Mouse (Mus musculus): ENCODE data around the gene Krt87. TPM values are rescaled to one million over a fixed set of nuclear protein-coding genes. Genes with fewer than 3 reads are reported as not detected.
A peak's percentile ranks its signal among the peaks of the same experiment; 100 is the strongest.

Gene Krt87
- polyA plus RNA-seq, 1 experiment from 2014 or later, result 0.06 TPM

GRCm38 (mm10) chr15:101463651-101464050 is 25.0 kb upstream of the Krt87 start, which contains the start of gene Krt81:
Gene Krt81 (minus strand): TSS chr15:101463751.
- no peaks in the 10 kb centered on the region for H3K27me3 ChIP-seq (ENCODE audit: insufficient read depth, low read length)
- no peak within 1 kb of the TSS for H3K9ac ChIP-seq (replicated peaks; ENCODE audit: low read length)
- H3K4me2 ChIP-seq (replicated peaks; ENCODE audit: low read depth, low read length), result no peak within 1 kb of the TSS
- H3K36me3 ChIP-seq (ENCODE audit: insufficient read depth, low read length), result no peaks in the 10 kb centered on the region
- no peak within 1 kb of the TSS for H3K27ac ChIP-seq (ENCODE audit: low read length)
- H3K4me1 ChIP-seq (ENCODE audit: insufficient read depth, low read length), result no peaks in the 10 kb centered on the region
- no peaks in the 10 kb centered on the region for H3K9me3 ChIP-seq (ENCODE audit: low read length)
- H3K4me3 ChIP-seq (ENCODE audit: low read length), result no peak within 1 kb of the TSS
- WGBS, result 78% methylated on average over 13 of the region's 13 CpGs
- ATAC-seq (ENCODE audit: low FRiP score, low TSS enrichment), result no peak

DNA sequence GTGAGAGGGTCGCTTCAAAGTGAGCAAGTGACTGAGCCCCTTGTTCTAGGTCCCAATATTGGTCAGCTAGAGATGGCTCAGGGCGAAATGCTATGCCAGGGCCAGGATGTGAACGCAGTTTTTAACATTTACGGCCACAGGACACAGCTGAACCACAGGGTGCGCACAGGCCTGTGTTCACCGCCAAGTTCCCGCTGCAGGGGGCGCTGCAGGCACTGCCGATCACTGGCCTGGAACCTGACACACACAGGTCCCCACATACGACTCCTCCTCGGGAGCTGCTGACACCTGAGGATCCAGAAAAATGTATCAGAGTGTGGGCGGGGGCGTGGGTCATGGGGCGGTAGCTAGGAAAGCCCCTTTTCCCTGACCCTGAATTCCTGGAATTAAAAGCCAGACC is 20.7 kb upstream of the Krt87 start:
- Histone ChIP-seq H3K27me3 (ENCODE audit: insufficient read depth, low read length) (no peaks in the 10 kb centered on the region), H3K36me3 (ENCODE audit: insufficient read depth, low read length) (no peaks in the 10 kb centered on the region), H3K27ac (ENCODE audit: low read length) (no peak overlapping the region), H3K9me3 (ENCODE audit: low read length) (peaks cover 3% of the 10 kb centered on the region; the same call in 1 of the 2 replicates), H3K9ac (replicated peaks; ENCODE audit: low read length) (no peak overlapping the region), H3K4me3 (ENCODE audit: low read length) (no peak overlapping the region), H3K4me2 (replicated peaks; ENCODE audit: low read depth, low read length) (no peak overlapping the region), H3K4me1 (ENCODE audit: insufficient read depth, low read length) (no peaks in the 10 kb centered on the region)
- ATAC-seq (ENCODE audit: low FRiP score, low TSS enrichment), result no peak
- WGBS, result 65% methylated on average over 14 of the region's 14 CpGs

- Histone ChIP-seq H3K9me3 (ENCODE audit: low read length) (peaks cover 3% of the 10 kb centered on the region; the same call in 1 of the 2 replicates), H3K27me3 (ENCODE audit: insufficient read depth, low read length) (no peaks in the 10 kb centered on the region), H3K4me1 (ENCODE audit: insufficient read depth, low read length) (no peaks in the 10 kb centered on the region), H3K9ac (replicated peaks; ENCODE audit: low read length) (no peak overlapping the region), H3K27ac (ENCODE audit: low read length) (no peak overlapping the region), H3K4me2 (replicated peaks; ENCODE audit: low read depth, low read length) (no peak overlapping the region), H3K36me3 (ENCODE audit: insufficient read depth, low read length) (no peaks in the 10 kb centered on the region), H3K4me3 (ENCODE audit: low read length) (no peak overlapping the region)
- no peak for ATAC-seq (ENCODE audit: low FRiP score, low TSS enrichment)
- 52% methylated on average over 16 of the region's 16 CpGs for WGBS
Observed at GRCm38 (mm10) chr15:101458361-101458930, 19.8 kb upstream of the Krt87 start.

GRCm38 (mm10) chr15:101455891-101456290 is 17.3 kb upstream of the Krt87 start:
- H3K36me3 ChIP-seq (ENCODE audit: insufficient read depth, low read length), result no peaks in the 10 kb centered on the region
- H3K27me3 ChIP-seq (ENCODE audit: insufficient read depth, low read length), result no peaks in the 10 kb centered on the region
- no peak overlapping the region for H3K9ac ChIP-seq (replicated peaks; ENCODE audit: low read length)
- H3K9me3 ChIP-seq (ENCODE audit: low read length), result peaks cover 3% of the 10 kb centered on the region; the same call in 1 of the 2 replicates
- WGBS, result 93% methylated on average over 6 of the region's 6 CpGs
- no peak overlapping the region for H3K27ac ChIP-seq (ENCODE audit: low read length)
- no peak overlapping the region for H3K4me3 ChIP-seq (ENCODE audit: low read length)
- no peaks in the 10 kb centered on the region for H3K4me1 ChIP-seq (ENCODE audit: insufficient read depth, low read length)
- no peak for ATAC-seq (ENCODE audit: low FRiP score, low TSS enrichment)
- H3K4me2 ChIP-seq (replicated peaks; ENCODE audit: low read depth, low read length), result no peak overlapping the region

- Histone ChIP-seq H3K9ac (replicated peaks; ENCODE audit: low read length) (no peak overlapping the region), H3K4me2 (replicated peaks; ENCODE audit: low read depth, low read length) (no peak overlapping the region), H3K4me1 (ENCODE audit: insufficient read depth, low read length) (no peaks in the 10 kb centered on the region), H3K4me3 (ENCODE audit: low read length) (no peak overlapping the region), H3K9me3 (ENCODE audit: low read length) (peaks cover 3% of the 10 kb centered on the region; the same call in 1 of the 2 replicates), H3K36me3 (ENCODE audit: insufficient read depth, low read length) (no peaks in the 10 kb centered on the region), H3K27me3 (ENCODE audit: insufficient read depth, low read length) (no peaks in the 10 kb centered on the region), H3K27ac (ENCODE audit: low read length) (no peak overlapping the region)
- no peak for ATAC-seq (ENCODE audit: low FRiP score, low TSS enrichment)
- 62% methylated on average over 2 of the region's 2 CpGs for WGBS
Observed at GRCm38 (mm10) chr15:101455292-101455691, 16.7 kb upstream of the Krt87 start.

DNA sequence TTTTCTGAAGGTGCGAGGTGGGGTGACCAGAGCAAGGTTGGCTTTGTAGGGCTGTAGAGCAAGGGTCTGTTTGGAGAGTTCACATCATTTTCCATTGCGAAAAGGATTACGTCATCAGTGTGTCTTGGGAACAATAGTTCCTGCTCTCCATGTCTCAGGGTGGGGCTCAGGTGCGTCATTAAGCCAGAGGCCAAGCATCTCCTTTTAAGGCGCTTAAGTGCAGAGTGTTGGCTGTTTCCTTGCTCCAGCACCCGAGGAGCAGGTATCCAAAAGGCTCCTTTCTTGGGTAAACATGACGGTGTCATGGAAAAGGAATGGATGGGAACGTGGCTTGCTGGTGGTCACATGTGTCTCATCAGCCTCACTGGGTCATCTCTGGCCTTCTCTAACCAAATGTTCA is 16.2 kb upstream of the Krt87 start:
- Histone ChIP-seq H3K27me3 (ENCODE audit: insufficient read depth, low read length) (no peaks in the 10 kb centered on the region), H3K27ac (ENCODE audit: low read length) (no peak overlapping the region), H3K36me3 (ENCODE audit: insufficient read depth, low read length) (no peaks in the 10 kb centered on the region), H3K9me3 (ENCODE audit: low read length) (peaks cover 3% of the 10 kb centered on the region; the same call in 1 of the 2 replicates), H3K4me1 (ENCODE audit: insufficient read depth, low read length) (no peaks in the 10 kb centered on the region), H3K4me3 (ENCODE audit: low read length) (no peak overlapping the region), H3K9ac (replicated peaks; ENCODE audit: low read length) (no peak overlapping the region), H3K4me2 (replicated peaks; ENCODE audit: low read depth, low read length) (no peak overlapping the region)
- ATAC-seq (ENCODE audit: low FRiP score, low TSS enrichment), result no peak
- 87% methylated on average over 8 of the region's 8 CpGs for WGBS

DNA sequence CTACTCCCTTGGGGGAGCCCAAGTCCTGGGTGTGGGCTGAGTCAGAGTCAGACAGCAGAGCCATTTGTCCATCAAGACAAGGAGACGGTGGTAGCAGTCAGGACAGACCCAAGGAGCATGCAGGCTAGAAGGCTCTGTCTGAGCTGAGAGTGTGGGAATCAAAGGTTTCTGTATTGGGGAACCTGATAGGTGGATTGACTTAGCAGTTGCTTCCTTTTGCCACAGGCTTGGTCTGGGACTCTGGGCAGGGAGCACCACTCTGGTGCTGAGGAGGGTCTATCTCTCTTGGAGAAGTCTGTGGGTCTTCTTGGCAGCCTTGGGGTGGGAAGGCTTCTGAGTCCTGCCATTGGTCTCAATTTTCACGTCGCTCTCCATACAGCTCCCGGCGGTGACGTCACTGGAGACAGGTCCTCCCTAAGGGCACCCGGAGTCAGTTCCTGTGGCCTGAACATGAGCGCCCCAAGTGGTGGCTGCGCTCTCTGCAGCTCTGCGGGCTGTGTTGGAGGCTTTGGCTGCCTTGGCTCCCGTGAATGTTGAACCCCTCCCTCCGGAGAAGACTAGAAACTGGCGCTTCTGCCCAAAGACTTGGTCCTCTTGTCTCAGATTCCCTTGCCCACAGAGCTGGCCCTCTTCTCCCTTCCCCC is 14.6 kb upstream of the Krt87 start:
- Histone ChIP-seq H3K9ac (replicated peaks; ENCODE audit: low read length) (no peak overlapping the region), H3K4me1 (ENCODE audit: insufficient read depth, low read length) (no peaks in the 10 kb centered on the region), H3K4me3 (ENCODE audit: low read length) (no peak overlapping the region), H3K9me3 (ENCODE audit: low read length) (peaks cover 3% of the 10 kb centered on the region; the same call in 1 of the 2 replicates), H3K36me3 (ENCODE audit: insufficient read depth, low read length) (no peaks in the 10 kb centered on the region), H3K4me2 (replicated peaks; ENCODE audit: low read depth, low read length) (no peak overlapping the region), H3K27me3 (ENCODE audit: insufficient read depth, low read length) (no peaks in the 10 kb centered on the region), H3K27ac (ENCODE audit: low read length) (no peak overlapping the region)
- WGBS, result 7% methylated on average over 13 of the region's 13 CpGs
- peak; percentile 51; the same call in 1 of the 2 replicates for ATAC-seq (ENCODE audit: low FRiP score, low TSS enrichment)

DNA sequence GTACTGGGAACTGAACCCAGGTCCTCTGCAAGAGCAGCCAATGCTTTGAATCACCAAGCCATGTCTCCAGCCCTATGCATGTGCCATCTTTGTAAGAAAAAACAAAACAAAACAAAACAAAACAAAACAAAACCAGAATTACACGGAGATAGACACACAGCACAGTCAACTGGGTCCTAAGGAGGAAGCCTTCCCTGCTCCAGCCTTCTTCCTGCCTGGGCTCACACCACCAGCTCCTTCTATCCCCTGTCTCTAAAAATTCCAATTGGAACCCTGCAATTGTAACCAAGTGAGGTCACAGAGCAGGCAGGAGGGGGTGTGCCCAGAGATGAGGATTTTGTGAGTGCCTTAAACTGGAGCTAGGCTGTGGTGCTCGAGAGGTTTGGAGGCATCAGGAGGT is 8.8 kb upstream of the Krt87 start, which contains the start of gene Krt88:
Gene Krt88, plus strand, starts transcription at position 301 of the 400 bp plus-strand sequence.
- Histone ChIP-seq H3K4me3 (ENCODE audit: low read length) (no peak within 1 kb of the TSS), H3K4me1 (ENCODE audit: insufficient read depth, low read length) (no peaks in the 10 kb centered on the region)
- 63% methylated on average over 2 of the region's 2 CpGs for WGBS

DNA sequence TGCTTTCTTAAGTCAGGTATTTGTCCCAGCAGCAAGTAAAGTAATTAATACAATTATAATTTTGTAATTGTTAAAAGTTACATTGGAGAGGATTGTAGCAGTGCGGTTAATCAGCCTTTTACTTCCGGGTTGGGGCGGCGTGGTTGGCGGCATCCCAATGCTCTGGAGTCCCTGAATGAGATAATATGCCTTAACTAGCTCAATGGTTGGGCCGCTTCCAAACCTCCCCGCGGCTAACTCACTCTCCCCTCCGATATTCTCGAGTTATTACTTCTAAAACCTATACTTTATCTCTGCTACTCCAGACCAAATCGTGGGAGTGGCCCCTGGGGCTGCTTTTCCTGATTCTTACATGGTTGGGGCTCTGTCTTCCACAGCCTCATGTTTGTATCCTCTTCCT is 8.0 kb upstream of the Krt87 start:
- Histone ChIP-seq H3K9me3 (ENCODE audit: low read length) (no peaks in the 10 kb centered on the region), H3K27me3 (ENCODE audit: insufficient read depth, low read length) (no peaks in the 10 kb centered on the region), H3K9ac (replicated peaks; ENCODE audit: low read length) (no peak overlapping the region), H3K4me1 (ENCODE audit: insufficient read depth, low read length) (no peaks in the 10 kb centered on the region), H3K4me2 (replicated peaks; ENCODE audit: low read depth, low read length) (no peak overlapping the region), H3K36me3 (ENCODE audit: insufficient read depth, low read length) (no peaks in the 10 kb centered on the region), H3K27ac (ENCODE audit: low read length) (no peak overlapping the region), H3K4me3 (ENCODE audit: low read length) (no peak overlapping the region)
- ATAC-seq (ENCODE audit: low FRiP score, low TSS enrichment), result no peak
- WGBS, result 70% methylated on average over 11 of the region's 11 CpGs

More for the DNA sequence above, 8.8 kb upstream of the Krt87 start, which contains the start of gene Krt88:
- ATAC-seq (ENCODE audit: low FRiP score, low TSS enrichment), result no peak
- H3K9me3 ChIP-seq (ENCODE audit: low read length), result no peaks in the 10 kb centered on the region
- H3K27ac ChIP-seq (ENCODE audit: low read length), result no peak within 1 kb of the TSS
- H3K4me2 ChIP-seq (replicated peaks; ENCODE audit: low read depth, low read length), result no peak within 1 kb of the TSS
- H3K27me3 ChIP-seq (ENCODE audit: insufficient read depth, low read length), result no peaks in the 10 kb centered on the region
- no peak within 1 kb of the TSS for H3K9ac ChIP-seq (replicated peaks; ENCODE audit: low read length)
- H3K36me3 ChIP-seq (ENCODE audit: insufficient read depth, low read length), result no peaks in the 10 kb centered on the region

GRCm38 (mm10) chr15:101440837-101441236 is 2.2 kb upstream of the Krt87 start:
- 71% methylated on average over 4 of the region's 4 CpGs for WGBS
- Histone ChIP-seq H3K4me1 (ENCODE audit: insufficient read depth, low read length) (no peaks in the 10 kb centered on the region; the same call in 1 of the 2 replicates), H3K4me3 (ENCODE audit: low read length) (no peak overlapping the region), H3K9me3 (ENCODE audit: low read length) (no peaks in the 10 kb centered on the region), H3K9ac (replicated peaks; ENCODE audit: low read length) (no peak overlapping the region), H3K27me3 (ENCODE audit: insufficient read depth, low read length) (peaks cover 28% of the 10 kb centered on the region), H3K27ac (ENCODE audit: low read length) (no peak overlapping the region), H3K36me3 (ENCODE audit: insufficient read depth, low read length) (no peaks in the 10 kb centered on the region), H3K4me2 (replicated peaks; ENCODE audit: low read depth, low read length) (no peak overlapping the region)
- ATAC-seq (ENCODE audit: low FRiP score, low TSS enrichment), result no peak
